Mouse (Mus musculus) C2C12 (cell line): ENCODE measurements around the gene Efhd1.

Experiments
- CEBPB ChIP-seq: IDR thresholded peaks from one replicate; pipeline ENCODE4 v1.6.1; 2011; ENCODE audit warnings: low read depth, mild to moderate bottlenecking, control low read depth, moderate library complexity
- CTCF ChIP-seq: IDR thresholded peaks from one replicate; pipeline ENCODE4 v1.5.1; 2011; ENCODE audit not compliant: control insufficient read depth, insufficient read depth, insufficient read length
- MAX ChIP-seq: IDR thresholded peaks from one replicate; pipeline ENCODE4 v1.6.1; 2011; ENCODE audit warnings: mild to moderate bottlenecking, control low read depth
- USF1 ChIP-seq: IDR thresholded peaks from one replicate; pipeline ENCODE4 v1.6.1; 2011; ENCODE audit warnings: low read depth, mild to moderate bottlenecking, control low read depth, moderate library complexity

DNA sequence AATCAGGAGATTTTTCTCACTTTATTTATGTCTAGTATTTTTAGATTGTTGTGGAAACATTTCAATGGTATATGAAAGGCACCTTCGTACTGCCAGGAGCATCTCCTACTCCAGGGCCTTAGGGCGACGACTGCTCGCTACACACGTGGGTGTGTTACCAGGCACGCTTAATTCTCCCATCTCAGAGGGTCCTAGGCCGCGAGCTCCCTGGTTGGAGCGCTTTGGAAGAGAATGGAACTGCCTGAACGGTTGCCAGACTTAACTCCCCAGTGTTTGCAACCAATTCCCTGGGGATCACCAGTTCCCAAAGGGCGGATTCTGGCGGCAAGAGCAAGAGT, 398 bp upstream of the Efhd1 start:
- TF ChIP-seq CTCF (no peak), USF1 (no peak), MAX (no peak), CEBPB (no peak)
